Mouse (Mus musculus) brain, embryonic 18.5 days (tissue): ENCODE data around the gene Klhl8.

Source experiments
- DNase-seq: peaks from one replicate; pipeline ENCODE4 v3.0.0-alpha.2; 2012; ENCODE audit warnings: low read depth, low spot score

Gene Klhl8

GRCm38 (mm10) chr5:103846609-103847008 is 64.5 kb downstream of the Klhl8 start:
- no peak for DNase-seq

- DNase-seq: no peak
Measured at GRCm38 (mm10) chr5:103846154-103846551, 64.9 kb downstream of the Klhl8 start.

- DNase-seq: no peak
Measured at GRCm38 (mm10) chr5:103845418-103846153, 65.5 kb downstream of the Klhl8 start.

- DNase-seq: no peak
Measured at GRCm38 (mm10) chr5:103843938-103844337, 67.1 kb downstream of the Klhl8 start.

GRCm38 (mm10) chr5:103839265-103839626 is 71.8 kb downstream of the Klhl8 start:
- no peak for DNase-seq

GRCm38 (mm10) chr5:103838550-103839264 is 72.4 kb downstream of the Klhl8 start:
- DNase-seq: no peak

GRCm38 (mm10) chr5:103836148-103836784 is 74.8 kb downstream of the Klhl8 start:
- no peak for DNase-seq

- no peak for DNase-seq
Measured at GRCm38 (mm10) chr5:103835471-103836147, 75.5 kb downstream of the Klhl8 start.

- no peak for DNase-seq
Measured at GRCm38 (mm10) chr5:103830886-103831285, 80.2 kb downstream of the Klhl8 start.

GRCm38 (mm10) chr5:103829158-103829557 is 81.9 kb downstream of the Klhl8 start:
- no peak for DNase-seq

- no peak for DNase-seq
Measured at GRCm38 (mm10) chr5:103828729-103829128, 82.3 kb downstream of the Klhl8 start.

GRCm38 (mm10) chr5:103828304-103828703 is 82.8 kb downstream of the Klhl8 start:
- no peak for DNase-seq

GRCm38 (mm10) chr5:103822949-103823348 is 88.1 kb downstream of the Klhl8 start:
- no peak for DNase-seq

GRCm38 (mm10) chr5:103821500-103822298 is 89.4 kb downstream of the Klhl8 start:
- no peak for DNase-seq

GRCm38 (mm10) chr5:103821062-103821461 is 90.0 kb downstream of the Klhl8 start:
- DNase-seq: no peak

GRCm38 (mm10) chr5:103819674-103820073 is 91.4 kb downstream of the Klhl8 start:
- no peak for DNase-seq

- no peak for DNase-seq
Measured at GRCm38 (mm10) chr5:103818602-103819001, 92.5 kb downstream of the Klhl8 start.

GRCm38 (mm10) chr5:103817754-103818153 is 93.3 kb downstream of the Klhl8 start:
- no peak for DNase-seq

- no peak for DNase-seq
Measured at GRCm38 (mm10) chr5:103816718-103817117, 94.3 kb downstream of the Klhl8 start.

- no peak for DNase-seq
Measured at GRCm38 (mm10) chr5:103815249-103815617, 95.8 kb downstream of the Klhl8 start.

GRCm38 (mm10) chr5:103814551-103815248 is 96.4 kb downstream of the Klhl8 start:
- no peak for DNase-seq
